ENCODE assay signal across 8 mouse cellular contexts in the genomic region with DNA sequence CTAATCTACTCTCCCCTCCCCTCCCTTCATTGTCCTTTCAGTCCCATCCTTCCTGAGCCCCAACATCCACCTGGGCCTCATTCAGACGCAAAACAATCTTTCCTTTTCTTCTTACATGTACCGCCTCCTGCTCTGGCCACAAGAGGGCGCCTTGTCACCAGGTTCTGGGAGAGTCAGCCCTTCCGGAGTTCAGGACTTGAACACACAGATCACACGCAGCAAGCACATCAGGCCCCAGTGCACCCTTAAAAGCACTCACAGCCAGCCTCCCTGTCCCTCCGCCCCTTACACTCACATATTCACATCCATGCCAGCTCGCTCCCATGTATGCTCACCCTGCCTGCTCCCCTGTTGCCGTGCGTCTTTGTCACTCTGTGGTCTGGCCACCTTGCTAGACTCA. TPM values are rescaled to one million over a fixed set of nuclear protein-coding genes. Genes with fewer than 3 reads are reported as not detected.
DNase-seq lines count a peak whose midpoint lies in the region; ATAC-seq and TF ChIP-seq lines count a peak whose summit lies in the region.

No protein-coding gene starts in this region.

- H3K9ac ChIP-seq in embryonic facial prominence, embryonic 15.5 days = no peak overlapping the region
- no peak overlapping the region for H3K9ac ChIP-seq in kidney, embryonic 14.5 days (ENCODE audit: low read depth, low read length)
- H3K9ac ChIP-seq in limb, embryonic 14.5 days (ENCODE audit: low read depth, low read length, severe bottlenecking) = no peak overlapping the region
- H3K9ac ChIP-seq in midbrain, embryonic 16.5 days (ENCODE audit: low read depth, low read length) = no peak overlapping the region

- no peaks in the 10 kb centered on the region for H3K36me3 ChIP-seq in embryonic facial prominence, embryonic 15.5 days
- H3K36me3 ChIP-seq in heart, embryonic 10.5 days = no peaks in the 10 kb centered on the region
- H3K36me3 ChIP-seq in kidney, embryonic 14.5 days (ENCODE audit: control insufficient read depth, insufficient read depth, low read length) = no peaks in the 10 kb centered on the region
- H3K36me3 ChIP-seq in limb, embryonic 14.5 days (ENCODE audit: control insufficient read depth, insufficient read depth, low read length) = no peaks in the 10 kb centered on the region
- no peaks in the 10 kb centered on the region for H3K36me3 ChIP-seq in midbrain, embryonic 16.5 days (ENCODE audit: control insufficient read depth, insufficient read depth, low read length)
- H3K36me3 ChIP-seq in spleen, adult 2 months (ENCODE audit: control insufficient read depth, insufficient read depth, low read length) = no peaks in the 10 kb centered on the region

- H3K4me2 ChIP-seq in embryonic facial prominence, embryonic 15.5 days (replicated peaks) = peak overlapping the region; percentile 17; the same call in 1 of the 2 replicates
- H3K4me2 ChIP-seq in kidney, embryonic 14.5 days (replicated peaks; ENCODE audit: low read depth, low read length) = no peak overlapping the region
- no peak overlapping the region for H3K4me2 ChIP-seq in limb, embryonic 14.5 days (replicated peaks; ENCODE audit: low read depth, low read length, severe bottlenecking)
- no peak overlapping the region for H3K4me2 ChIP-seq in midbrain, embryonic 16.5 days (ENCODE audit: low read length)

- no peaks in the 10 kb centered on the region for H3K27me3 ChIP-seq in embryonic facial prominence, embryonic 15.5 days
- H3K27me3 ChIP-seq in heart, embryonic 10.5 days (ENCODE audit: insufficient read depth, poor library complexity, severe bottlenecking) = no peaks in the 10 kb centered on the region
- no peaks in the 10 kb centered on the region for H3K27me3 ChIP-seq in kidney, embryonic 14.5 days (ENCODE audit: control insufficient read depth, insufficient read depth, low read length)
- H3K27me3 ChIP-seq in limb, embryonic 14.5 days (ENCODE audit: control insufficient read depth, insufficient read depth, low read length) = no peaks in the 10 kb centered on the region
- H3K27me3 ChIP-seq in midbrain, embryonic 16.5 days (ENCODE audit: control insufficient read depth, insufficient read depth, low read depth, low read length) = no peaks in the 10 kb centered on the region; the same call in none of the 2 replicates
- H3K27me3 ChIP-seq in spleen, adult 2 months (ENCODE audit: control insufficient read depth, insufficient read depth, low read length) = no peaks in the 10 kb centered on the region

- 14% methylated on average over 9 of the region's 9 CpGs for WGBS in embryonic facial prominence, embryonic 15.5 days
- 20% methylated on average over 9 of the region's 9 CpGs for WGBS in heart, embryonic 10.5 days
- 25% methylated on average over 9 of the region's 9 CpGs for WGBS in kidney, embryonic 14.5 days
- WGBS in limb, embryonic 14.5 days = 24% methylated on average over 9 of the region's 9 CpGs
- 11% methylated on average over 9 of the region's 9 CpGs for WGBS in midbrain, embryonic 16.5 days
- 7% methylated on average over 9 of the region's 9 CpGs for WGBS in spleen, adult 2 months

- no peaks in the 10 kb centered on the region for H3K9me3 ChIP-seq in embryonic facial prominence, embryonic 15.5 days (replicated peaks)
- no peaks in the 10 kb centered on the region for H3K9me3 ChIP-seq in heart, embryonic 10.5 days
- H3K9me3 ChIP-seq in kidney, embryonic 14.5 days (ENCODE audit: control insufficient read depth, low read length) = no peaks in the 10 kb centered on the region
- H3K9me3 ChIP-seq in limb, embryonic 14.5 days (ENCODE audit: control insufficient read depth, low read length) = no peaks in the 10 kb centered on the region
- H3K9me3 ChIP-seq in midbrain, embryonic 16.5 days (replicated peaks; ENCODE audit: control insufficient read depth, low read length, poor library complexity, severe bottlenecking) = no peaks in the 10 kb centered on the region

- TF ChIP-seq CTCF in bone marrow macrophage, adult 2 months (IDR thresholded peaks at IDR 0.05; ENCODE audit: low read depth, low read length) = peak; percentile 76
- TF ChIP-seq CTCF in spleen, adult 2 months (IDR thresholded peaks at IDR 0.05; ENCODE audit: extremely low read depth, insufficient read depth, insufficient read length, insufficient replicate concordance) = peak; percentile 97; the same call in 1 of the 2 replicates

- H3K4me1 ChIP-seq in bone marrow macrophage, adult 2 months (ENCODE audit: control insufficient read depth, insufficient read depth, low read length) = peaks cover 55% of the 10 kb centered on the region
- H3K4me1 ChIP-seq in embryonic facial prominence, embryonic 15.5 days = peaks cover 52% of the 10 kb centered on the region
- H3K4me1 ChIP-seq in heart, embryonic 10.5 days = peaks cover 67% of the 10 kb centered on the region
- peaks cover 36% of the 10 kb centered on the region for H3K4me1 ChIP-seq in kidney, embryonic 14.5 days (ENCODE audit: control insufficient read depth, insufficient read depth, low read length)
- peaks cover 32% of the 10 kb centered on the region for H3K4me1 ChIP-seq in limb, embryonic 14.5 days (ENCODE audit: control insufficient read depth, insufficient read depth, low read length)
- no peaks in the 10 kb centered on the region for H3K4me1 ChIP-seq in midbrain, embryonic 16.5 days (ENCODE audit: control insufficient read depth, insufficient read depth, low read length)
- peaks cover 12% of the 10 kb centered on the region; the same call in 1 of the 2 replicates for H3K4me1 ChIP-seq in spleen, adult 2 months (ENCODE audit: control insufficient read depth, insufficient read depth, insufficient read length)

- H3K4me3 ChIP-seq in bone marrow macrophage, adult 2 months (ENCODE audit: insufficient read depth, low read length) = no peak overlapping the region
- no peak overlapping the region for H3K4me3 ChIP-seq in embryonic facial prominence, embryonic 15.5 days (replicated peaks)
- H3K4me3 ChIP-seq in heart, embryonic 10.5 days = peak overlapping the region; percentile 8; the same call in 1 of the 2 replicates
- no peak overlapping the region for H3K4me3 ChIP-seq in kidney, embryonic 14.5 days (ENCODE audit: low read length)
- no peak overlapping the region for H3K4me3 ChIP-seq in limb, embryonic 14.5 days (replicated peaks; ENCODE audit: low read length)
- H3K4me3 ChIP-seq in midbrain, embryonic 16.5 days (ENCODE audit: low read depth, low read length) = no peak overlapping the region
- H3K4me3 ChIP-seq in spleen, adult 2 months (ENCODE audit: extremely low read depth, insufficient read depth, insufficient read length) = peak overlapping the region; percentile 19; the same call in 1 of the 2 replicates

- peak overlapping the region; percentile 81 for H3K27ac ChIP-seq in bone marrow macrophage, adult 2 months (ENCODE audit: insufficient read depth, low read depth, low read length)
- H3K27ac ChIP-seq in embryonic facial prominence, embryonic 15.5 days (replicated peaks) = peak overlapping the region; percentile 67
- peak overlapping the region; percentile 82 for H3K27ac ChIP-seq in heart, embryonic 10.5 days
- no peak overlapping the region; the same call in 1 of the 2 replicates for H3K27ac ChIP-seq in kidney, embryonic 14.5 days (ENCODE audit: low read depth, low read length)
- no peak overlapping the region for H3K27ac ChIP-seq in limb, embryonic 14.5 days (replicated peaks; ENCODE audit: low read depth, low read length)
- no peak overlapping the region for H3K27ac ChIP-seq in midbrain, embryonic 16.5 days (ENCODE audit: low read length)
- peak overlapping the region; percentile 70 for H3K27ac ChIP-seq in spleen, adult 2 months (ENCODE audit: insufficient read depth, low read length)

- peak; percentile 91 to 93 for DNase-seq in B cell, adult 2 months
- peak; percentile 93 for DNase-seq in heart, embryonic 10.5 days (ENCODE audit: low spot score)
- DNase-seq in limb, embryonic 14.5 days (ENCODE audit: low spot score) = peak; percentile 85
- DNase-seq in spleen, adult 2 months (ENCODE audit: low read depth in 1 of 2, low spot score in 2 of 2) = peak; percentile 84 to 87

- peak; percentile 46; the same call in 1 of the 2 replicates for ATAC-seq in embryonic facial prominence, embryonic 15.5 days (ENCODE audit: insufficient number of reproducible peaks, low FRiP score, low TSS enrichment, low read depth)
- peak; percentile 68 for ATAC-seq in kidney, embryonic 14.5 days (ENCODE audit: low FRiP score, low TSS enrichment)
- peak; percentile 50; the same call in 1 of the 2 replicates for ATAC-seq in limb, embryonic 14.5 days (ENCODE audit: low FRiP score, low read depth)
- peak; percentile 68 for ATAC-seq in midbrain, embryonic 16.5 days

- TF ChIP-seq POLR2A in bone marrow macrophage, adult 2 months (IDR thresholded peaks at IDR 0.05; ENCODE audit: borderline replicate concordance, low read depth, low read length) = no peak
- TF ChIP-seq POLR2A in limb, embryonic 14.5 days (IDR thresholded peaks at IDR 0.05; ENCODE audit: borderline replicate concordance, extremely low read depth, insufficient read depth, insufficient read length) = no peak
- TF ChIP-seq POLR2A in spleen, adult 2 months (IDR thresholded peaks at IDR 0.05; ENCODE audit: low read depth, low read length) = no peak

RNA-seq across cellular contexts. Expression of gene Lhpp, which starts 45.6 kb away (rescaled TPM):
- 14.3 and 14.8 TPM in 2 replicates for polyA plus RNA-seq in bone marrow macrophage, adult 2 months (2012; ENCODE audit: insufficient read depth, insufficient read length, missing spikeins)
- 14.4 and 17.4 TPM in 2 replicates for polyA plus RNA-seq in embryonic facial prominence, embryonic 15.5 days (2015; fragmentation: Nextera tagmentation; extraction: Ambion mirVana)
- polyA plus RNA-seq in heart, embryonic 10.5 days (2016; fragmentation: Nextera tagmentation; extraction: Ambion mirVana) = 17.4 and 19.3 TPM in 2 replicates
- polyA plus RNA-seq in kidney, embryonic 14.5 days (2014; fragmentation: Nextera tagmentation; extraction: Ambion mirVana) = 24.5 and 27.1 TPM in 2 replicates
- polyA plus RNA-seq in limb, embryonic 14.5 days (2012; rRNA removed) = 20.9 and 21.0 TPM in 2 replicates
- polyA plus RNA-seq in limb, embryonic 14.5 days (2014; fragmentation: Nextera tagmentation; extraction: Ambion mirVana) = 22.5 and 24.9 TPM in 2 replicates
- polyA plus RNA-seq in midbrain, embryonic 16.5 days (2015; fragmentation: Nextera tagmentation; extraction: Ambion mirVana) = 39.3 and 51.3 TPM in 2 replicates
- polyA plus RNA-seq in spleen, adult 2 months (2012; rRNA removed) = 5.6 and 8.5 TPM in 2 replicates

RNA-seq across cellular contexts. Expression of gene Nkx1-2, which starts 56.6 kb away (rescaled TPM):
- polyA plus RNA-seq in bone marrow macrophage, adult 2 months (2012; ENCODE audit: insufficient read depth, insufficient read length, missing spikeins) = not detected in 2 replicates
- polyA plus RNA-seq in embryonic facial prominence, embryonic 15.5 days (2015; fragmentation: Nextera tagmentation; extraction: Ambion mirVana) = 0.05 TPM in 1 of 2 replicates, not detected in the other
- not detected in 2 replicates for polyA plus RNA-seq in heart, embryonic 10.5 days (2016; fragmentation: Nextera tagmentation; extraction: Ambion mirVana)
- polyA plus RNA-seq in kidney, embryonic 14.5 days (2014; fragmentation: Nextera tagmentation; extraction: Ambion mirVana) = not detected in 2 replicates
- 0.10 and 0.17 TPM in 2 replicates for polyA plus RNA-seq in limb, embryonic 14.5 days (2012; rRNA removed)
- 0.08 and 0.21 TPM in 2 replicates for polyA plus RNA-seq in limb, embryonic 14.5 days (2014; fragmentation: Nextera tagmentation; extraction: Ambion mirVana)
- 0.38 and 0.40 TPM in 2 replicates for polyA plus RNA-seq in midbrain, embryonic 16.5 days (2015; fragmentation: Nextera tagmentation; extraction: Ambion mirVana)
- 0.14 and 0.19 TPM in 2 replicates for polyA plus RNA-seq in spleen, adult 2 months (2012; rRNA removed)

Comparison
In these comparisons a context has a peak if more than half of its experiments do, and no peak if none do; other contexts are left out.
1. H3K27ac ChIP-seq: peak in bone marrow macrophage, adult 2 months (single experiment), embryonic facial prominence, embryonic 15.5 days (single experiment), heart, embryonic 10.5 days (single experiment) and spleen, adult 2 months (single experiment); none in kidney, embryonic 14.5 days (single experiment), limb, embryonic 14.5 days (single experiment) and midbrain, embryonic 16.5 days (single experiment).
2. H3K4me3 ChIP-seq: peak in heart, embryonic 10.5 days (single experiment) and spleen, adult 2 months (single experiment); none in bone marrow macrophage, adult 2 months (single experiment), embryonic facial prominence, embryonic 15.5 days (single experiment), kidney, embryonic 14.5 days (single experiment), limb, embryonic 14.5 days (single experiment) and midbrain, embryonic 16.5 days (single experiment).
3. Peak in every context shown above with its lines, with median percentiles within 50 percentile points of each other: DNase-seq and ATAC-seq.